Mouse (Mus musculus) intestine, embryonic 14.5 days (tissue): Measurements from ENCODE around the gene Adgre1. TPM values are rescaled to one million over a fixed set of nuclear protein-coding genes. Genes with fewer than 3 reads are reported as not detected.

ENCODE experiments used
- ATAC-seq: fragments of 200-750 bp; cut with Nextera tagmentation; replicated peaks from 2 replicates; pipeline ENCODE4 v1.8.0; 2017; ENCODE audit warnings: low read depth, moderate number of reproducible peaks, moderate TSS enrichment, moderate library complexity; ENCODE audit not compliant: low FRiP score, low TSS enrichment
- DNase-seq: peaks from one replicate; pipeline ENCODE4 v3.0.0-alpha.2; 2018; ENCODE audit warnings: low spot score
- H3K27ac ChIP-seq: fragments of 300-500 bp; sonication (generic); 2 replicates; pipeline ENCODE4 v1.5.1; 2014; ENCODE audit warnings: low read depth, mild to moderate bottlenecking, control low read depth
- H3K27me3 ChIP-seq: fragments of 300-500 bp; sonication (generic); replicated peaks from 2 replicates; pipeline ENCODE4 v1.6.1; 2014; ENCODE audit warnings: low read length, control low read depth; ENCODE audit not compliant: control insufficient read depth, insufficient read depth
- H3K36me3 ChIP-seq: fragments of 300-500 bp; sonication (generic); 2 replicates; pipeline ENCODE4 v1.6.1; 2014; ENCODE audit warnings: low read length, control low read depth; ENCODE audit not compliant: control insufficient read depth, insufficient read depth
- H3K4me1 ChIP-seq: fragments of 300-500 bp; sonication (generic); replicated peaks from 2 replicates; pipeline ENCODE4 v1.6.1; 2014; ENCODE audit warnings: low read length, control low read depth, mixed read lengths; ENCODE audit not compliant: control insufficient read depth, insufficient read depth
- H3K4me2 ChIP-seq: fragments of 300-500 bp; sonication (generic); 2 replicates; pipeline ENCODE4 v1.6.1; 2014; ENCODE audit warnings: low read length
- H3K4me3 ChIP-seq: fragments of 300-500 bp; sonication (generic); 2 replicates; pipeline ENCODE4 v1.5.1; 2014; ENCODE audit warnings: low read depth, low read length, control low read depth, mixed read lengths
- H3K9ac ChIP-seq: fragments of 300-500 bp; sonication (generic); 2 replicates; pipeline ENCODE4 v1.6.1; 2014; ENCODE audit warnings: mild to moderate bottlenecking, low read length
- H3K9me3 ChIP-seq: fragments of 300-500 bp; sonication (generic); 2 replicates; pipeline ENCODE4 v1.6.1; 2016; ENCODE audit warnings: low read length, control low read depth; ENCODE audit not compliant: control insufficient read depth
- WGBS: fragments of 180-500 bp; shearing (Covaris S2); extraction: QIAGEN DNeasy Blood & Tissue Kit; methylation state at CpG from one replicate; pipeline ENCODE4 v1.1.7; 2014; 5-methylcytosine and 5-hydroxymethylcytosine counted together
- polyA plus RNA-seq: library from polyadenylated mRNA; unstranded; fragments of >200 nt; fragmentation: Nextera tagmentation; extraction: Ambion mirVana; gene quantifications from 2 replicates; pipeline ENCODE4 v1.2.1, GENCODE M21; 2014

Adgre1 gene
- polyA plus RNA-seq, 1 experiment from 2014 or later = 5.1 TPM

DNA sequence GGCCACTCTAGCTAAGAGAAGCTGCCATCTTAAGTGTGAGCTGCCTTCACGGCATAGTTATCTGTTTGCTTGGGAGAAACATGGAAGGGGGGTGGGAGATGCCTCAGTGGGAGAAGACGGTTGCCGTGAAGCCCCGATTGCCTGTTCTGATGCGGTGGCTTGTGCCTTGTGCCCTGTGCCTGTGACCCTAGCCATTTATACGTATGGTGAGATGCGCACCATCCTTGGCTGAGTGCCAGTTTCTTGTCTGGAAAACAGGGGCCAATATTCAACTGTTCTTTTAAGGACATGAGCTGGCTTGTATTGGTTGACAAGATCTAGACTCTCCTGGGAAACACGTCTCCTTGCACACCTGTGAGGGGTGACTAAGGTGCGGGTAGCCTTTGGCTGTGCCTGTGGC, 7.4 kb upstream of the Adgre1 start:
- Histone ChIP-seq H3K27ac (no peak overlapping the region), H3K36me3 (no peaks in the 10 kb centered on the region), H3K4me3 (no peak overlapping the region), H3K4me2 (no peak overlapping the region), H3K9ac (no peak overlapping the region), H3K4me1 (no peaks in the 10 kb centered on the region), H3K27me3 (no peaks in the 10 kb centered on the region), H3K9me3 (no peaks in the 10 kb centered on the region)
- DNase-seq (no peak), ATAC-seq (no peak)
- 91% methylated on average over 9 of the region's 9 CpGs for WGBS

DNA sequence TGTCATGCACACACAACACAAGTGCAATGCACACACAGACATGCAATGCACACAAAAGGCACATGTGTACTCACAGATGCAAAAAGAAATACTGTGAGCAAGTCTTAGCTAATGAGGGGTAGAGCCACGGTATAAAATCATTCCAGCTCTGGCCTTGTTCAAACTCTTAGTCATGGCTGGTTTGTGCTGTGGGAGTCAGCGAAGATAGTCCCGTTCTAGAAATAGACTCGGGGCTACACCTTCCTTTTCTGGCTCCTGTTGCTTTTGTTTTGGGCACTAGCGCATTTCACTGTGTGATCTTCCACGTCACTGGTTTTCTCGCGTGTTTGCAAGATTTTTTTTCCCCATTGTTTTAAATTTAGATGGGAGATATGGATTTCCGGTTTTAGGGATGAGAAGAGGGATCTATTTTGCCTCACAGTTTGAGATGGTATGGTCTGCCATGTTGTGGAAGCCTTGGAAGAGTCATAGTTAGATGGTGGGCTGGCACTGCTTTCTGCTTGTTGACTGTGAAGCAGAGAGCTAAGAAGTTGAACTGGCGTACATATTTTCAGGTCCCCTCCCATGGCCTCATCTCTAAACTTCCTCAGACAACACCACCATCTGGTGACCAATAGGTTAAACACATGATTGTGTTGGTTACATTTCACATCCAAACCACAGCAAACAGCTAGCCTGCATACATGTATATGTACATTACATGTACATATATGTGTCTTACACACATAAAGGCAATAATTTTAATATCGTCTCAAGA, 1.2 kb downstream of the Adgre1 start:
- no peaks in the 10 kb centered on the region for H3K4me1 ChIP-seq
- ATAC-seq (no peak), DNase-seq (no peak)
- H3K9ac ChIP-seq = no peak overlapping the region
- H3K4me2 ChIP-seq = no peak overlapping the region
- no peaks in the 10 kb centered on the region for H3K9me3 ChIP-seq
- H3K36me3 ChIP-seq = no peaks in the 10 kb centered on the region
- H3K4me3 ChIP-seq = no peak overlapping the region
- 87% methylated on average over 11 of the region's 11 CpGs for WGBS
- no peak overlapping the region for H3K27ac ChIP-seq
- no peaks in the 10 kb centered on the region for H3K27me3 ChIP-seq

Other genes starting within 250 kb of the Adgre1 start
- gene Cd70, start 208.9 kb upstream of the Adgre1 start, polyA plus RNA-seq = not detected in 2 replicates
- gene Tnfsf14, start 164.5 kb upstream of the Adgre1 start, polyA plus RNA-seq = 0.19 TPM in 1 of 2 replicates, not detected in the other
- 0.66 and 0.70 TPM in 2 replicates for gene C3, start 130.6 kb upstream of the Adgre1 start, polyA plus RNA-seq
- gene Gpr108, start 110.2 kb upstream of the Adgre1 start, polyA plus RNA-seq = 34.1 and 37.1 TPM in 2 replicates
- 40.5 and 41.6 TPM in 2 replicates for gene Trip10, start 109.2 kb upstream of the Adgre1 start, polyA plus RNA-seq
- 2.1 and 3.8 TPM in 2 replicates for gene Vav1, start 79.6 kb upstream of the Adgre1 start, polyA plus RNA-seq
- gene Vmn2r120, start 186.8 kb downstream of the Adgre1 start, polyA plus RNA-seq = not detected in 2 replicates